Mouse (Mus musculus): ENCODE measurements around the gene Strn.

DNA sequence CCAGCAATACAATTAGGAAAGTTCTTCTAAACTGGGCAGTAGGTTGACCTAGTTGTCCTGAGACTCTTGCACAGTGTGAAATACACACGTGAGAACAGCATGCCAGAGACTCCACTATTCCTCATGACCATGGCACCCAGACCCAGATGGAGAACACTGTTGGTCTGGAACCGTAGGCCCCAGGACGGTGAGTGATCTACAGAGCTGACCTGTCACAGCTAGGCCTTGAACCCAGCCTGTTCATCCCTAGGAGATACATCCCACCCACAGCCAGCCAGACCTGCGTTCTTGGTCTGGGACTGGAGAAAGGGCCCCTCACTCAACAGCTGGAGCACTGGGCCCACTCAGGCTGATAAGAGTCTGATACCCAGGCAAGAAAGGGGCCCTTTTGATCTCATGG is 115.1 kb downstream of the Strn start:
- TF ChIP-seq CTCF (IDR thresholded peaks at IDR 0.05; ENCODE audit: low read depth, low read length) (no peak), POLR2A (IDR thresholded peaks at IDR 0.05; ENCODE audit: extremely low read depth, insufficient read depth, low read length) (no peak)
